Mouse (Mus musculus) cerebellum, adult 8-10 months (tissue): Measurements from ENCODE around the gene Slc13a3.

Experiments used
- DNase-seq: peaks from one replicate; pipeline ENCODE4 v3.0.0; 2022

Slc13a3 gene

DNA sequence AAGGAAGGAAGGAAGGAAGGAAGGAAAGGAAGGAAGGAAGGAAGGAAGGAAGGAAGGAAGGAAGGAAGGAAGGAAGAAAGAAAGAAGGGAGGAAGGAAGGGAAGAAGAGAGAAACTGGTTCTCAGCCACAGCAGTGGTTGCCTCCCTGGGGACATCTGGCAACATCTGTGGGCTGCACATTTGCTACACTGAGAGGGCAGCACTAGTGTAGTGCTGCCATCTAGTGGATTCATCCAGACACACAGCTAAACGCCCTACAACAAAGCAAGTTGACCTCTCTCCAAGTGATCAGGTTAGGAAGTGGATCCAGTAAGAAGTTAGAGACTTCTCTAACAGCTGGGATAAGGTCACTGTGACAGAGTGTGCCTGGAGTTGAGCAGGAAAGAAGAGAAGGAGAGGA is 112.2 kb downstream of the Slc13a3 start:
- DNase-seq = peak; percentile 33
